Mouse (Mus musculus) thymus, postnatal 36 days (tissue): Measurements from ENCODE around the gene 2310007B03Rik.
"Not testable (repeated sequence)": the region's sequence is repeated elsewhere in the genome, so short reads cannot be mapped to it uniquely, and the experiment has no call there.

ENCODE experiments used
- DNase-seq, 2 experiments: peaks; one replicate each; pipeline ENCODE4 v3.0.0; 2022; ENCODE audit warnings: mixed read lengths in 2 of 2

Gene 2310007B03Rik

GRCm38 (mm10) chr1:93160501-93161133 lies at the start of gene 2310007B03Rik:
2310007B03Rik (minus strand) TSS chr1:93160948.
- no peak for DNase-seq

- DNase-seq = no peak
Observed at GRCm38 (mm10) chr1:93210213-93210641, 49.5 kb upstream of the 2310007B03Rik start.

GRCm38 (mm10) chr1:93207536-93208064 lies 46.9 kb upstream of the 2310007B03Rik start:
- DNase-seq = no peak

- no peak for DNase-seq
Observed at GRCm38 (mm10) chr1:93206277-93206970, 45.7 kb upstream of the 2310007B03Rik start.

GRCm38 (mm10) chr1:93197916-93198315 lies 37.2 kb upstream of the 2310007B03Rik start:
- DNase-seq = no peak

GRCm38 (mm10) chr1:93197454-93197853 lies 36.7 kb upstream of the 2310007B03Rik start:
- not testable (repeated sequence) for DNase-seq

- no peak for DNase-seq
Observed at GRCm38 (mm10) chr1:93194961-93195360, 34.2 kb upstream of the 2310007B03Rik start.

- no peak for DNase-seq
Observed at GRCm38 (mm10) chr1:93190726-93191305, 30.1 kb upstream of the 2310007B03Rik start.

GRCm38 (mm10) chr1:93184071-93184828 lies 23.5 kb upstream of the 2310007B03Rik start:
- no peak for DNase-seq

GRCm38 (mm10) chr1:93182281-93182680 lies 21.5 kb upstream of the 2310007B03Rik start:
- DNase-seq = no peak

- DNase-seq = no peak
Observed at GRCm38 (mm10) chr1:93176525-93177332, 16.0 kb upstream of the 2310007B03Rik start.

- DNase-seq = no peak
Observed at GRCm38 (mm10) chr1:93175849-93176248, 15.1 kb upstream of the 2310007B03Rik start.

- peak; percentile 50 to 59 for DNase-seq
Observed at GRCm38 (mm10) chr1:93174399-93174798, 13.7 kb upstream of the 2310007B03Rik start.

GRCm38 (mm10) chr1:93173665-93174064 lies 12.9 kb upstream of the 2310007B03Rik start:
- no peak for DNase-seq

- no peak for DNase-seq
Observed at GRCm38 (mm10) chr1:93168295-93168775, 7.6 kb upstream of the 2310007B03Rik start, which contains the start of gene Crocc2. Crocc2 (plus strand) TSS chr1:93168725.

- no peak for DNase-seq
Observed at GRCm38 (mm10) chr1:93166346-93167079, 5.8 kb upstream of the 2310007B03Rik start.

- DNase-seq = no peak
Observed at GRCm38 (mm10) chr1:93165447-93165846, 4.7 kb upstream of the 2310007B03Rik start.

- no peak for DNase-seq
Observed at GRCm38 (mm10) chr1:93162588-93162987, 1.8 kb upstream of the 2310007B03Rik start.

- DNase-seq = no peak
Observed at GRCm38 (mm10) chr1:93161921-93162320, 1.2 kb upstream of the 2310007B03Rik start.

GRCm38 (mm10) chr1:93161350-93161749 lies 602 bp upstream of the 2310007B03Rik start:
- DNase-seq = no peak
